In the genomic region with DNA sequence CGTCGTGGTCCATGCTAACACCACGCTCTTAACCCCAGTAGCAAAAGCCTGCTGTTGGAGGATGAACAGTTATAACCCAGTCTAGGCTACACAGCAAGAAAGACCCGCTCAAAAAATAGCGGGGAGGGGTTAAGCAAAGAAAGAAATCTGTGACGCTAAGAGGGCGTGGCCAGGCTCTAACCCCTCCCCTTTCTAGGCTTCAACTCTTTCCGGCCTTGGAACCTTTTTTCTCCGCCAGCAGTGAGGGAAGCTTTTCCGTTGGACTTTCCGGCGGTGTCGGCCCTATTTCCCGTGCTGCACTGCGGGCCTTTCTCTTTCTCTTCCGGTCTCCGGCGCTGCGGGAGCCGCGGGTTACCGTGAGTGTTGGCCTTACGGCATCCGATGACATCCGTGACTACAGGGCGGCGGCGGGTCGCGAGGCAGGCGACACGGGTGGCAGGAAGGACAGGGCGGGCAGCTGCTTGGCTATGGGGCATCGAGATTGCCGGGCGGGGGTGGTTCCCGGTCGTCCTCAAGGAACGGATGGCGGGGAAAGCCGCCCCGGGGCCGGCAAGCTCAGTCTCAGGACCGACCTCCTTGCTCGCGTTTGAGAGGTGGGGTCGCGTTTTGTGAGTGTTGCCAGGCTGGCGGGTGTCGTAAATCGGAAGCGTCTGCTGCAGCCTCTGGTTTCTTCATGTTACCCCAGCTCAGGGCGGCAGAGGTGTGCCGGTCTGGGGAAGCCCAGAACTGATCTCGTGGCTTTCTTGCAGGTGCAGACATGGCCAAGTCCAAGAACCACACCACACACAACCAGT, we compare ENCODE assay signal across 8 mouse cellular contexts. TPM values are rescaled to one million over a fixed set of nuclear protein-coding genes. Genes with fewer than 3 reads are reported as not detected.
DNase-seq lines count a peak whose midpoint lies in the region; ATAC-seq lines count a peak whose summit lies in the region.

A gene (plus strand): TSS at position 234 of the 794 bp plus-strand sequence.

- peaks cover 41% of the 10 kb centered on the region for H3K36me3 ChIP-seq in heart, embryonic 14.5 days (ENCODE audit: control insufficient read depth, insufficient read depth, low read length)
- peaks cover 42% of the 10 kb centered on the region for H3K36me3 ChIP-seq in liver, embryonic 13.5 days
- peaks cover 23% of the 10 kb centered on the region; the same call in 1 of the 2 replicates for H3K36me3 ChIP-seq in stomach, embryonic 16.5 days (ENCODE audit: control insufficient read depth, insufficient read depth, low read length)

- H3K9ac ChIP-seq in heart, embryonic 14.5 days (ENCODE audit: low read length): peak within 1 kb of the TSS; percentile 99
- peak within 1 kb of the TSS; percentile 97 for H3K9ac ChIP-seq in liver, embryonic 13.5 days
- H3K9ac ChIP-seq in stomach, embryonic 16.5 days (ENCODE audit: low read length): peak within 1 kb of the TSS; percentile 98

- under 1% methylated on average over 55 of the region's 55 CpGs for WGBS in heart, embryonic 14.5 days
- WGBS in liver, embryonic 13.5 days (ENCODE audit: insufficient replicate concordance): under 1% methylated on average over 55 of the region's 55 CpGs
- under 1% methylated on average over 55 of the region's 55 CpGs for WGBS in stomach, embryonic 16.5 days

- H3K4me2 ChIP-seq in heart, embryonic 14.5 days (ENCODE audit: low read length): peak within 1 kb of the TSS; percentile 82
- peak within 1 kb of the TSS; percentile 74 for H3K4me2 ChIP-seq in liver, embryonic 13.5 days
- peak within 1 kb of the TSS; percentile 88 for H3K4me2 ChIP-seq in stomach, embryonic 16.5 days (ENCODE audit: low read depth, low read length)

- H3K9me3 ChIP-seq in heart, embryonic 14.5 days (ENCODE audit: control insufficient read depth, low read length): no peaks in the 10 kb centered on the region
- no peaks in the 10 kb centered on the region for H3K9me3 ChIP-seq in liver, embryonic 13.5 days (replicated peaks)
- no peaks in the 10 kb centered on the region for H3K9me3 ChIP-seq in stomach, embryonic 16.5 days (replicated peaks; ENCODE audit: control insufficient read depth, low read length)

- peak within 1 kb of the TSS; percentile 85 for H3K4me3 ChIP-seq in brown adipose tissue, adult 24 weeks (ENCODE audit: insufficient read depth, low read depth, low read length)
- peak within 1 kb of the TSS; percentile 72 to 86 for H3K4me3 ChIP-seq in heart, embryonic 14.5 days (ENCODE audit: control insufficient read depth in 1 of 2, insufficient read depth in 1 of 2, low read depth in 1 of 2, low read length in 2 of 2)
- H3K4me3 ChIP-seq in liver, embryonic 13.5 days (replicated peaks): peak within 1 kb of the TSS; percentile 91
- peak within 1 kb of the TSS; percentile 94 for H3K4me3 ChIP-seq in stomach, embryonic 16.5 days (replicated peaks; ENCODE audit: low read length)

- H3K4me1 ChIP-seq in brown adipose tissue, adult 24 weeks (ENCODE audit: control insufficient read depth, insufficient read depth, insufficient read length, low read length): peaks cover 4% of the 10 kb centered on the region; the same call in 1 of the 2 replicates
- H3K4me1 ChIP-seq in heart, embryonic 14.5 days (ENCODE audit: control insufficient read depth in 2 of 2, insufficient read depth in 2 of 2, low read length in 2 of 2): peaks cover 6 to 9% of the 10 kb centered on the region in 2 experiments
- peaks cover 51% of the 10 kb centered on the region for H3K4me1 ChIP-seq in liver, embryonic 13.5 days (replicated peaks)
- peaks cover 15% of the 10 kb centered on the region for H3K4me1 ChIP-seq in stomach, embryonic 16.5 days (ENCODE audit: control insufficient read depth, insufficient read depth, low read length)

- H3K27me3 ChIP-seq in heart, embryonic 14.5 days (ENCODE audit: control insufficient read depth, insufficient read depth, low read length): no peaks in the 10 kb centered on the region
- 0 out of 2 replicates have a peak, but pooled peaks cover 3% of the 10 kb centered on the region for H3K27me3 ChIP-seq in liver, embryonic 13.5 days
- H3K27me3 ChIP-seq in stomach, embryonic 16.5 days (ENCODE audit: control insufficient read depth, insufficient read depth, low read length): no peaks in the 10 kb centered on the region

- DNase-seq in CD4-positive, CD25-positive, alpha-beta regulatory T cell, adult 2 months (ENCODE audit: low read depth, low spot score): peak; percentile 97
- peak; percentile 86 for DNase-seq in fibroblast of lung, adult 2 months (ENCODE audit: low read depth)
- DNase-seq in kidney, postnatal 14 days: peak; percentile 97
- peak; percentile 86 for DNase-seq in liver, embryonic 13.5 days
- DNase-seq in neural tube, embryonic 10.5 days (ENCODE audit: extremely low spot score, low spot score): peak; percentile 91

- H3K27ac ChIP-seq in brown adipose tissue, adult 24 weeks (replicated peaks; ENCODE audit: low read depth, low read length): peak within 1 kb of the TSS; percentile 80
- peak within 1 kb of the TSS; percentile 93 to 99 for H3K27ac ChIP-seq in heart, embryonic 14.5 days (replicated peaks in 1 of 2; ENCODE audit: control insufficient read depth in 1 of 2, insufficient read depth in 1 of 2, low read depth in 2 of 2, low read length in 2 of 2)
- peak within 1 kb of the TSS; percentile 89 for H3K27ac ChIP-seq in liver, embryonic 13.5 days
- peak within 1 kb of the TSS; percentile 98 for H3K27ac ChIP-seq in stomach, embryonic 16.5 days (ENCODE audit: low read length)

- peak; percentile 85 for ATAC-seq in heart, embryonic 14.5 days (ENCODE audit: insufficient number of reproducible peaks, insufficient read depth, low FRiP score, low read depth)
- ATAC-seq in liver, embryonic 13.5 days (ENCODE audit: low read depth): peak; percentile 79
- peak; percentile 92 for ATAC-seq in stomach, embryonic 16.5 days (ENCODE audit: insufficient read depth, low FRiP score)

RNA-seq across cellular contexts. Expression of the gene that starts here (rescaled TPM):
- polyA plus RNA-seq in brown adipose tissue, adult 24 weeks (2012; ENCODE audit: insufficient read depth, insufficient read length, missing spikeins): 143 and 152 TPM in 2 replicates
- 691 and 781 TPM in 2 replicates for polyA plus RNA-seq in heart, embryonic 14.5 days (2014; fragmentation: Nextera tagmentation; extraction: Ambion mirVana)
- polyA plus RNA-seq in liver, embryonic 13.5 days (2015; fragmentation: Nextera tagmentation; extraction: Ambion mirVana): 772 and 835 TPM in 2 replicates
- polyA plus RNA-seq in stomach, embryonic 16.5 days (2015; fragmentation: Nextera tagmentation; extraction: Ambion mirVana): 747 and 881 TPM in 2 replicates

Comparison
In these comparisons a context has a peak if more than half of its experiments do, and no peak if none do; other contexts are left out.
1. Peak in every context shown above with its lines: DNase-seq, ATAC-seq, H3K4me3 ChIP-seq and H3K27ac ChIP-seq.